Mouse (Mus musculus) brain, embryonic 14.5 days (tissue): ENCODE results near the gene C1qc.

Experiments
- CTCF ChIP-seq: fragments of 200-500 bp; IDR thresholded peaks from 2 replicates; pipeline ENCODE4 v1.5.1; 2012; ENCODE audit warnings: inconsistent platforms, mild to moderate bottlenecking, moderate library complexity, borderline replicate concordance; ENCODE audit not compliant: insufficient read depth, insufficient read length; ENCODE audit errors: extremely low read depth
- POLR2A ChIP-seq: fragments of 200-500 bp; IDR thresholded peaks from 2 replicates; pipeline ENCODE4 v1.6.1; 2012; ENCODE audit warnings: mild to moderate bottlenecking, inconsistent platforms, borderline replicate concordance; ENCODE audit not compliant: poor library complexity, insufficient read depth, insufficient read length, severe bottlenecking; ENCODE audit errors: extremely low read depth

DNA sequence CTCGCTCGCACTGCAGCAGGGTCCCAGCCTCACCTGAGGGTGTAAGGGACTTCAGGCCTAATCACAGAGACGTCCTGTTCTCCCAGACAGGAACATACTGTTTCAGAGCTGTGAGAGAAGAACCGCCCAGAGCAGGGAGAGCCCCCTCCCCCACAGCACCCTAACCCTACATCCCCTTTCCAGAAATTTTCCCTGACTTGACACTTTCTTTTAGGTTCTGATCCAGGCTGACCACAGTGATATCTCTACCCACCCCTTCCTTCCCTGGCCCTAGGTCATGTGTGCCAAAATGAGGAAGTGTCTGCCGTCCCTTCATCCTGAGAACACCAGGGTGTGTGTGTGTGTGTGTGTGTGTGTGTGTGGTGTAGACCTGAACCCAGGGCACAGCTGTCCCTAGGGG lies at the start of gene C1qc:
- TF ChIP-seq CTCF (no peak), POLR2A (no peak)
